Mouse (Mus musculus) small intestine, adult 2 months (tissue): Measurements from ENCODE around the gene Hnrnpa1.

Experiments
- CTCF ChIP-seq: fragments of 200-500 bp; IDR thresholded peaks from 2 replicates; pipeline ENCODE4 v1.5.1; 2012; ENCODE audit warnings: low read depth, mild to moderate bottlenecking, control low read depth, inconsistent platforms, low read length, moderate library complexity, mixed read lengths; ENCODE audit not compliant: insufficient replicate concordance, insufficient read length; ENCODE audit errors: extremely low read depth
- POLR2A ChIP-seq: fragments of 200-500 bp; IDR thresholded peaks from 2 replicates; pipeline ENCODE4 v1.6.1; 2012; ENCODE audit warnings: low read depth, mild to moderate bottlenecking, control low read depth, inconsistent platforms, low read length, moderate library complexity

- TF ChIP-seq CTCF (no peak), POLR2A (no peak)
Observed at GRCm38 (mm10) chr15:103256210-103256986, 16.2 kb downstream of the Hnrnpa1 start.
